Mouse (Mus musculus): Measurements from ENCODE around the gene Ceacam16.

The Ceacam16 gene

DNA sequence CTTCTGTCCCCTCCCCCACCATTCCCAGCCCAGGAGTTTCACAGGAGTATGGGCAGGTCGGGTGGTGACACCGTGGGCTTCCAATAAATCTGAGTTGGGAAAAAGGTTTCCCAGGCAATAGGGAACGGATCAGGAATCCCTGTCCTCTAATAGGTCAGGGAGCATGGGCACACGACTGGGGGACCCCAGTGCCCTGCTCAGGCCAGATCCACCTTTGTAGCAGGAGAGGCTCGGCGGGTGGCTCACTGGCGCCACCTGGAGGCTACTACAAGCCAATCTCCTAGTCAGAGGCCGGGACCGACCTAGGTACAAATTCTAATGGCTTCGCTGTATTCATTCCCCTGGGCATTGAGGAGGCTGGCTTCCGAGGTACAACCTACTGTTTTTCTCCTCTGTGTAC lies 17.5 kb downstream of the Ceacam16 start:
- DNase-seq (ENCODE audit: low spot score in 2 of 2): peak; percentile 69 to 76

DNA sequence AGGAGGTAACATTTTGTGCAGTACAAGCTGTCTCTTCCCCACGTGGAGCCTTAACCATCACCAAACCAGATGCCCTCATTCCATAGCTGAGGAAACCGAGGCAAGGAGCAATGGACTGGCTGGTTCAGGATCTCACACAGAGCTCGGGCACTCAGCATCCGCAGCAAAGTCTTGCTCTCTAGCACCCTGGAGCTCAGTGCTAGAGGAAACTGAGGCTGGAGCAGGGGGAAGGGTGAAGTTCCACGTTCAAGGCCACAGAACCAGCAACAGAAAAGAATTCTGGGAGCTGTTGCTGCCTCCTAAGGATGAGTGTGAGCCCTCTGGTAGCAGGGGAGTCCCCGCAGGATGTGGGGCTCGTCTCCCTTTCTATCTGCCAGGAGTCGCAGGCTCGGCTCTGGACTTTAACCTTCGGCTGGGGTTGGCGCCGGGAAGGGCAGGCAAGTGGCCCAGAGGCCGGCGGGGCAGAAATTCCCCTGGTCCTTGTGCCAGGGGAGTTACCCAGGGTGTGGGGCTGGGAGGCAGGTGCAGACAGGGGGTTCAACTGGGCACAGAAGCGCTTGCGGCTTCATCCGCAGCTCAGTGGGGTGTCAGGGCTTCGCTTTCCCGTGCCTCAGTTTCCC lies 18.1 kb downstream of the Ceacam16 start:
- peak in 1 of 2 experiments; percentile 40 for DNase-seq (ENCODE audit: low spot score in 2 of 2)

DNA sequence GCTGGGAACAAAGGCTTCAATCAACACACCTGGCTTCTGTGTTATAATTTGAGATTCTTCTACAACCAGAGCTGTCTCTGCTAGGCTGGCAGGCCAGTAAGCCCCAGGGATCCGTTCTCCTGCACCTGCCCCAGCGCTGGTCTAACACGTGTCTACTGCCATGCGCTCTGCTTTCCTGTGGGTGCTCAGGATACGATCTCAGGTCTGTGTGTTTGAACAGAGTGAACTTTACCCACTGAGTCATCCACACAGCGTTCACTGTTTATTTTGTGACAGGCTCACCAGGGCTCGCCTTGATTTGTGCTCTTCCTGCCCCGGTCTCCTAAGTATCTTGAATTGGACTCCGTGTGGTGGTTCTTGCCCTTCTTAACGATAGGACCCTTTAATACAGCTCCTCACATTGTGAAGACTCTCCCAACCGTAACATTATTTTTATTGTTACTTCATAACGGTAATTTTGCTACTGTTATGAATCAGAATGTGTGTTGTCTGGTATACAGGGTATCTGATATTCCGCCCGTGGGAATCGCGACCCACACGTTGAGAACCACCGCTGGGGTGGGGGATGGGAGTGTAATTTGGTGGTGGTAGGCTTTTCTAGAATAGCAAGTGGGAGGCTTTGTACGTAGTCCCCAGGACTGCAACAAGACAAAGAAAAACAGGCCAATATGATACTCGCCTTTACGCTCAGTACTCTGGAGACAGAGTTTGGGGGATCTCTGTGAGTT lies 19.2 kb downstream of the Ceacam16 start:
- DNase-seq (ENCODE audit: low spot score in 2 of 2): peak in 1 of 2 experiments; percentile 54

DNA sequence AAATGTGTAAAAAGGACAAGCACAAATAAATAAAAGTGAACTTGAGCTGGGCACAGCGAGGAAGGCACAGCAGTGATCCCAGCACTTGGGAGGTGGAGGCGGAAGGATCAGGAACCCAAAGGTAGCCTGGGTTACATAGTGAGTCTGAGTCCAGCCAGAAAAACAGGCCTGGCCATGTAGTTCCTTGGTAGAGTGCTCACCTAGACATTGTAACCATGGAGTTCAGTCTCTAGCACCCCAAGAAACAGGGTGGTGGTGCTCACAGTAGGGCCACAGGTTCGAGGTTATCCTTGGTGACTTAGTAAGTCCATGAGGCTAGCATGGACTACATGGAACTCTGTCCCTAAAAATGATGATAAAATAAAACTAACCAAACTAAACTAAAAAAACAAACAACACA lies 20.2 kb downstream of the Ceacam16 start:
- DNase-seq (ENCODE audit: low spot score in 2 of 2): no peak

- DNase-seq (ENCODE audit: low spot score in 2 of 2): no peak
These were observed 20.7 kb downstream of the Ceacam16 start for GRCm38 (mm10) chr7:19840371-19840770.

DNA sequence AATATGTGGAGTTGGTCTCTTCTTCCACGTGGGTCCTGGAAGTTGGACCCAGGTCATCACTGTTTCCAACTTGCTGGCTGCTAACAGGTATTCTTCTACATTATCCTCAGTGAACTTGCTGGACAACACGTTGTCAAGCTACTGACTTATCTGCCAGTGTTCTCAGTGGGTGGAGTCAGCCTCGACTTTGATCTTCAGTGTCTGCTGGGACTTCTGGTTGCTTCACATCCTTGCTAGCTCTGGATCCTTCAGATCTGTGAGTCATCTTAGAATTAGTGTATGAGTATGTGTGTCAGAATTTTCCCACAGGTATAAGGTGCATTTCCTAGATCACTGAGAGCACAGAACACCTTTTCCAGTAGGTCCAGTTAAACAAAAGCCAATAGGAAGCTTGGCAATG lies 24.3 kb downstream of the Ceacam16 start:
- DNase-seq (ENCODE audit: low spot score in 2 of 2): no peak

- no peak for DNase-seq (ENCODE audit: low spot score in 2 of 2)
These were observed 27.0 kb downstream of the Ceacam16 start for GRCm38 (mm10) chr7:19834055-19834454.

DNA sequence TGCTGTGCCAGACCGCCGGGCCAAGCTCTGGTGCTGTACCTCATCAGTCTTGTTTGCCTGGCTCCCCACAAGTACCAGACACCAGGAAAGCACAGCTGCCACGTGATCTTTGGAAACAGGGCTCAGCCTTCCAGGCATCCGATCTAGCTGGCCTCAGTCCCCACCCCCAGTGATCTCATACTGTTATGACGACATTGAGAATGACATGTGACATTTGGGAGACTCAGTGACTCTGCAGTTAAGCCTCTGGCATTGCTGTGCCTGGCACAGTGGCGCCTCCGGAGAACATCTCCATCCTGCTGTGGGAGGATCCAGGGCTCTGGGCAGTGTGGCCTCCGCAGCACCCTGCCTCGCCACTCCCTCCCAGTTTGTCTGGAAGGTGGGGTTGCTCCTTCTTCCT lies 29.3 kb downstream of the Ceacam16 start:
- DNase-seq (ENCODE audit: low spot score in 2 of 2): no peak

- peak; percentile 88 to 96 for DNase-seq (ENCODE audit: low spot score in 2 of 2)
These were observed 30.4 kb downstream of the Ceacam16 start for GRCm38 (mm10) chr7:19830682-19831156.

- no peak for DNase-seq (ENCODE audit: low spot score in 2 of 2)
These were observed 31.4 kb downstream of the Ceacam16 start for GRCm38 (mm10) chr7:19829694-19830093.

DNA sequence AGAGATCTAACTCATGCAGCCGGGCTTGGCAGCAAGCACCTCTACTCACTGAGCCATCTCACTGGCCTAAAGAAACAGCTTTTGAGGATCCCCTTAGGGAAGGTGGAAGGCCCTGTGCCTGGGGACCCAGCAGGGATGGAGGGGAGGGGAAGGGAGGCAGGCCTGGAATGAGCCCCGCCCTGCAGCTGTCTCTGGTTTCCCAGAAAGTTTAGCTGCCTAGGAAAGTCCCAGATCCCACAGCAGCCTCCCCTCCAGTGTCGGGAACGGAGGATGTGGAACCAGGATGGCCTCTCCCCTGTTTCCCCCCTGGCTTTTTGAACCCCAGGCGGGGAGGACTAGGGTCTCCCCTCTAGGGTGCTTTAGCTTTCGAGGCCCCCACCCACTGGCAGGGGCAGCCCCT lies 34.3 kb downstream of the Ceacam16 start:
- DNase-seq (ENCODE audit: low spot score in 2 of 2): no peak

GRCm38 (mm10) chr7:19824182-19824973 lies 36.7 kb downstream of the Ceacam16 start:
- DNase-seq (ENCODE audit: low spot score in 2 of 2): peak; percentile 93

- DNase-seq (ENCODE audit: low spot score in 2 of 2): no peak
These were observed 37.6 kb downstream of the Ceacam16 start for GRCm38 (mm10) chr7:19823256-19824181.

DNA sequence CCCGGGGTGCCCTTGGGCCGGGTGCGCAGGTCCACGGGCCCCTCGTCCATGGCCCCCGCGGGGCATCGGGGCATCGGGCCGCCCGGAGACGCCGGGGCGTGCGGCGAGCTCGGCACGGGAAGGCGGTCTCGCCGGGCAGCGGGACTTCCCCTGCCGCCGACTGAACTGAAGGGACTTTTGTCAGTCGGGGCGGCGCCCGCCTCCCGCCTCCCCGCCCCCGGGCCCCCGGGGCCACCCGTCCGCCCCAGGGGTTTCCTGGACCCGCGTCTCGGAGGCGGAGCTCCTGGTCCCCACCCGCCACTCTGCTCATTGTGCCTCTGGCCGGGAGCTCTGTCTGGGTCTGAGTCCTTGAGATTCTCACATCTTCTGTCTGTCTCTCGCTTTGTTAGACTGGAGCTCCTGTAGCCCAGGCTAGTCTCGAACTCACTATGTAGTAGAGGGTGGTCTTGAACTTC lies 38.5 kb downstream of the Ceacam16 start, which contains the start of gene Bcl3:
Gene Bcl3, minus strand, starts transcription at position 167 of the 455 bp plus-strand sequence.
- peak; percentile 61 to 74 for DNase-seq (ENCODE audit: low spot score in 2 of 2)

DNA sequence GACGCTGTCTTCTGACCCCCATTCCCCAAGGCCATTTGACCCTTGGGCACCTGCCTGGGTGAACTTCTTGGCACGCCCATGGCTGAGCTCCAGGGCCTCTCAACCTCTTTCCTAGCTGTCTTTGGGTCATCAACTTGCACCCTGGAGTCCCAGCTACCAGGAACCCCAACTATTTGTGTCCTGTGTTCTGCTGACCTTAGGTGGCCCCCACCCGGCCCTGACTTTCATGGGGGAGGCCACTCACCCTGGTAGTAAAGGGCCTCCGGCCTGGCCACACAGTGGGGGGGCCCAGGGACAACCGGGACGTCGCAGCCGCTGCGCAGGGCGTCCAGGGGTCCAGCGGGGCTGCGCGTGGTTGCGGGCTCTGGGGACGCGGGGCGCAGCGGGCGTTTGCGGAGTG lies 38.9 kb downstream of the Ceacam16 start:
- no peak for DNase-seq (ENCODE audit: low spot score in 2 of 2)

GRCm38 (mm10) chr7:19821633-19822032 lies 39.5 kb downstream of the Ceacam16 start:
- no peak for DNase-seq (ENCODE audit: low spot score in 2 of 2)

DNA sequence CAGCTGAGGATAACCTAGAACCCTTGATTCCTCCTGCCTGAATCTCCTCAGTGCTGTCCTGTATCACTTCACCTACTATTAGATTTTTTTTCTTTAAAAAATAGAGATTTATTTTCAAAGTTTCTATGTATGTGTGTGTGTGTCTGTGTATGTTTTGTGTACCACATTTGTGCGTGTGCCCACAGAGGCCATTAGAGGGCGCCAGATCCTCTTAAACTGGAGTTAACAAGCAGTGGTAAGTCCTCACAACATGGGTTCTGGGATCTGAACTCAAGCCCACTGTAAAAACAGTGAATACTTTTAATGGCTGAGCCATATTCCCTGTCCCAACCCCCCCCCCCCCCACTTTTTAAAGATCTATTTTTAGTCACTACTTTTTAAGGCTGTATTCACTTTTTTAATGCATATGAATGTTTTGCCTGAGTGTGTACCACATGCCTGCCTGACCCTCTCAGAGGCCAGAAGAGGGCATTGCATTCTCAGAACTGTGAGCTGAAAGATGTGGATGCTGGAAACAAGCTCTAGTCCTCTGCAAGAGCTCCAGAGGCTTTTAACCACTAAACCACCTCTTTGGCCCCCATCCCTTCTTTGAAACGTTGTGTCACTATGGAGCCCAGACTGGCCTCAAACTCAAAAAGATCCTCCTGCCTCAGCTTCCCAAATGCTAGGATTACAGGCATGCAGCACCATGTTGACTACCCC lies 40.6 kb downstream of the Ceacam16 start:
- no peak for DNase-seq (ENCODE audit: low spot score in 2 of 2)

DNA sequence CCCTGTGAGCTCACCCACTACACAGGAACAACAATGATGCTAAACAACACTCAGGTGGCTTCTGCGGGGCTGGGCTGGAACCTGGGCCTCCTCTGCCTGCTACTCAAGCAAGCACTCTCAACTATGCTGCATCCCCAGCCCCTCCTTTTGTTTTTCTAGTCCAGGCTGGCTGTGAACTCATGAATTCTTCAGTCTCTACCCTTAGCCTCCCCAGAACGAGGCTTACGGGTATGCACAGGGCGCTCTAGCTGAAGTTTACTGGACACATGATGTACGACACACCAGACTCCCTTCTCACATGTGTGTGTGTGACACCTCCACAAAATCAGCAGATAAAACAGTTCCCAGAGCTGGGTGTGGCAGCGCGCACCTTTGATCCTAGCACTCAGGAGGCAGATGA lies 42.2 kb downstream of the Ceacam16 start:
- DNase-seq (ENCODE audit: low spot score in 2 of 2): no peak

DNA sequence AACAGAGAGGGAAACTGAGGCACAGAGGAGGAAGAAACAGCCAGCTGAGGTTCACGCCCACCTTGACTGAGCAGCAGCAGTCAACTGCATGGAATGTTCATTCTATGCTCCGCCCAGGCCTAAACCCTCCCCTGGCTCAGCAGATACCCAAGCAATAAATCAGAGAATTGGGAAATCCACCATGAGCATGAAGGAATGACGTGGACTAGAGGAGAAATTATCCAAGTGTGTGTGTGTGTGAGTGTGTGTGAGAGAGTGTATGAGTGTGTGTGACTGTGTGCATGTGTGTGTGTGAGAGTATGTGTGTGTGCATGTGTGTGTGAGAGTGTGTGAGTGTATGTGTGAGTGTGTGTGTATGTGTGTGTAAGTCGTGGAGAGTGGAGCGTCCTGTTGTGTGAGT lies 42.7 kb downstream of the Ceacam16 start:
- DNase-seq (ENCODE audit: low spot score in 2 of 2): peak in 1 of 2 experiments; percentile 70

GRCm38 (mm10) chr7:19817382-19818105 lies 43.6 kb downstream of the Ceacam16 start:
- DNase-seq (ENCODE audit: low spot score in 2 of 2): peak; percentile 66 to 67

Data from urinary bladder, postnatal 36 days (tissue).